In genomic region chr1:144243511-144243910, GRCm38 (mm10) we compare ENCODE assay signal across 10 mouse cellular contexts. TPM values are rescaled to one million over a fixed set of nuclear protein-coding genes. Genes with fewer than 3 reads are reported as not detected.
DNase-seq lines count a peak whose midpoint lies in the region; ATAC-seq and TF ChIP-seq lines count a peak whose summit lies in the region.
"Had no signal": no experiment of that assay in that cellular context is flagged by ENCODE, and none has a peak within 500 bp of the region (broad histone marks: within the 10 kb centered on the region; RNA-seq: fewer than 3 reads in every experiment).

No protein-coding gene starts in this region.

- H3K9me3 ChIP-seq in hindbrain, embryonic 13.5 days = no peaks in the 10 kb centered on the region
- no peaks in the 10 kb centered on the region for H3K9me3 ChIP-seq in hindbrain, embryonic 16.5 days (ENCODE audit: control insufficient read depth, low read length)
- no peaks in the 10 kb centered on the region for H3K9me3 ChIP-seq in hindbrain, postnatal 0 days (ENCODE audit: low read length)
- no peaks in the 10 kb centered on the region for H3K9me3 ChIP-seq in liver, postnatal 0 days (ENCODE audit: low read length)
- no peaks in the 10 kb centered on the region for H3K9me3 ChIP-seq in stomach, postnatal 0 days (ENCODE audit: control insufficient read depth, low read length)
- H3K9me3 ChIP-seq in neural tube, embryonic 15.5 days (replicated peaks) = no peaks in the 10 kb centered on the region
- H3K9me3 ChIP-seq: embryonic facial prominence, embryonic 12.5 days had no signal

- H3K79me3 ChIP-seq in C2C12 (ENCODE audit: low read depth) = no peaks in the 10 kb centered on the region

- POLR2A ChIA-PET in Patski (lab: Charles Lee) = no interaction called here

- no peak overlapping the region for H3K4me2 ChIP-seq in hindbrain, embryonic 13.5 days
- no peak overlapping the region for H3K4me2 ChIP-seq in hindbrain, embryonic 16.5 days (ENCODE audit: low read length)
- no peak overlapping the region for H3K4me2 ChIP-seq in hindbrain, postnatal 0 days (ENCODE audit: low read depth, low read length)
- no peak overlapping the region for H3K4me2 ChIP-seq in liver, postnatal 0 days (ENCODE audit: low read depth, low read length)
- no peak overlapping the region for H3K4me2 ChIP-seq in stomach, postnatal 0 days (replicated peaks; ENCODE audit: low read depth)
- H3K4me2 ChIP-seq in neural tube, embryonic 15.5 days = no peak overlapping the region
- H3K4me2 ChIP-seq: embryonic facial prominence, embryonic 12.5 days had no signal

- H3K9ac ChIP-seq in hindbrain, embryonic 13.5 days = no peak overlapping the region
- no peak overlapping the region for H3K9ac ChIP-seq in hindbrain, embryonic 16.5 days (ENCODE audit: low read depth, low read length)
- H3K9ac ChIP-seq in hindbrain, postnatal 0 days (replicated peaks; ENCODE audit: low read length) = no peak overlapping the region
- no peak overlapping the region for H3K9ac ChIP-seq in liver, postnatal 0 days (replicated peaks)
- H3K9ac ChIP-seq in stomach, postnatal 0 days (ENCODE audit: low read length) = no peak overlapping the region
- no peak overlapping the region for H3K9ac ChIP-seq in neural tube, embryonic 15.5 days (replicated peaks)
- H3K9ac ChIP-seq: embryonic facial prominence, embryonic 12.5 days had no signal

- no peaks in the 10 kb centered on the region for H3K36me3 ChIP-seq in hindbrain, embryonic 13.5 days
- H3K36me3 ChIP-seq in hindbrain, embryonic 16.5 days (ENCODE audit: control insufficient read depth, insufficient read depth, low read length) = no peaks in the 10 kb centered on the region
- H3K36me3 ChIP-seq in C2C12 (ENCODE audit: control insufficient read depth, insufficient read depth) = no peaks in the 10 kb centered on the region
- no peaks in the 10 kb centered on the region for H3K36me3 ChIP-seq in hindbrain, postnatal 0 days (ENCODE audit: insufficient read depth, low read length)
- no peaks in the 10 kb centered on the region for H3K36me3 ChIP-seq in liver, postnatal 0 days (replicated peaks; ENCODE audit: insufficient read depth, low read length)
- no peaks in the 10 kb centered on the region for H3K36me3 ChIP-seq in stomach, postnatal 0 days (ENCODE audit: control insufficient read depth, insufficient read depth, low read length)
- H3K36me3 ChIP-seq in neural tube, embryonic 15.5 days = no peaks in the 10 kb centered on the region
- H3K36me3 ChIP-seq: embryonic facial prominence, embryonic 12.5 days had no signal

- in situ Hi-C loops in Patski (cut with MboI; ENCODE audit: low pct_unique_long_range_greater_than_20kb) = loop anchor here (10.0 kb wide), 2 partner anchors 131 to 439 kb away; no protein-coding TSS in a partner anchor

- no peaks in the 10 kb centered on the region for H3K79me2 ChIP-seq in C2C12 (ENCODE audit: control insufficient read depth, insufficient read depth)

- no peak overlapping the region for H3ac ChIP-seq in C2C12 (ENCODE audit: control insufficient read depth, insufficient read length, low read depth)

- ATAC-seq in hindbrain, embryonic 13.5 days (ENCODE audit: low FRiP score) = 0 out of 2 replicates have a peak, but pooled peaks have one; percentile 36
- ATAC-seq in hindbrain, embryonic 16.5 days = no peak
- ATAC-seq in Patski = peak; percentile 93
- peak; percentile 61; the same call in 1 of the 2 replicates for ATAC-seq in hindbrain, postnatal 0 days
- peak; percentile 63 for ATAC-seq in liver, postnatal 0 days
- ATAC-seq in stomach, postnatal 0 days (ENCODE audit: low FRiP score, low TSS enrichment) = peak; percentile 59; the same call in 1 of the 2 replicates
- no peak for ATAC-seq in neural tube, embryonic 15.5 days (ENCODE audit: low FRiP score)

- no peak for DNase-seq in Patski (ENCODE audit: low read depth, low spot score)
- DNase-seq in hindbrain, postnatal 0 days (ENCODE audit: low spot score) = peak; percentile 32
- DNase-seq in liver, postnatal 0 days = no peak
- no peak for DNase-seq in stomach, postnatal 0 days (ENCODE audit: low spot score)

- CTCF ChIA-PET in Patski (lab: Charles Lee) = interaction anchor here (0.7 to 1.8 kb wide), 5 partner anchors 8 to 111 kb away, joined by 3 to 11 read pairs (median 5); no protein-coding TSS in a partner anchor

- WGBS in hindbrain, embryonic 13.5 days = 80% methylated on average over 1 of the region's 1 CpGs
- WGBS in hindbrain, embryonic 16.5 days = 84% methylated on average over 1 of the region's 1 CpGs
- 74% methylated on average over 1 of the region's 1 CpGs for whole genome bisulfite sequencing in hindbrain, postnatal 0 days
- WGBS in liver, postnatal 0 days (ENCODE audit: insufficient replicate concordance) = 25% methylated on average over 1 of the region's 1 CpGs
- whole genome bisulfite sequencing in stomach, postnatal 0 days = 54% methylated on average over 1 of the region's 1 CpGs
- WGBS in neural tube, embryonic 15.5 days = 84% methylated on average over 1 of the region's 1 CpGs

- TF ChIP-seq EP300 in liver, postnatal 0 days (IDR thresholded peaks at IDR 0.05; ENCODE audit: low read depth) = no peak
- no peak for TF ChIP-seq EP300 in stomach, postnatal 0 days (optimal IDR thresholded peaks at IDR 0.05)

- TF ChIP-seq CTCF in C2C12 (IDR thresholded peaks at IDR 0.05; ENCODE audit: control insufficient read depth, insufficient read depth, insufficient read length) (peak; percentile 17), Patski (IDR thresholded peaks at IDR 0.05) (peak; percentile 74)
- peak; percentile 49 for TF ChIP-seq CTCF in hindbrain, postnatal 0 days (IDR thresholded peaks at IDR 0.05; ENCODE audit: low read depth)
- TF ChIP-seq CTCF in liver, postnatal 0 days (IDR thresholded peaks at IDR 0.05; ENCODE audit: low read depth) = peak; percentile 59
- TF ChIP-seq CTCF in stomach, postnatal 0 days (IDR thresholded peaks at IDR 0.05; ENCODE audit: low read depth) = peak; percentile 73

- H3K4me1 ChIP-seq in hindbrain, embryonic 13.5 days (replicated peaks) = no peaks in the 10 kb centered on the region
- H3K4me1 ChIP-seq in hindbrain, embryonic 16.5 days (ENCODE audit: control insufficient read depth, insufficient read depth, low read depth, low read length) = no peaks in the 10 kb centered on the region
- no peaks in the 10 kb centered on the region for H3K4me1 ChIP-seq in hindbrain, postnatal 0 days (ENCODE audit: insufficient read depth, low read length)
- H3K4me1 ChIP-seq in liver, postnatal 0 days (ENCODE audit: insufficient read depth) = no peaks in the 10 kb centered on the region
- no peaks in the 10 kb centered on the region for H3K4me1 ChIP-seq in stomach, postnatal 0 days (replicated peaks; ENCODE audit: control insufficient read depth, insufficient read depth)
- H3K4me1 ChIP-seq in neural tube, embryonic 15.5 days = no peaks in the 10 kb centered on the region
- H3K4me1 ChIP-seq: embryonic facial prominence, embryonic 12.5 days had no signal

- H3K4me3 ChIP-seq in hindbrain, embryonic 13.5 days = no peak overlapping the region
- no peak overlapping the region for H3K4me3 ChIP-seq in hindbrain, embryonic 16.5 days (ENCODE audit: low read length)
- no peak overlapping the region for H3K4me3 ChIP-seq in C2C12 (ENCODE audit: insufficient read depth, poor library complexity, severe bottlenecking)
- H3K4me3 ChIP-seq in hindbrain, postnatal 0 days (ENCODE audit: low read length) = no peak overlapping the region
- H3K4me3 ChIP-seq in liver, postnatal 0 days (ENCODE audit: low read depth, low read length) = no peak overlapping the region
- H3K4me3 ChIP-seq in stomach, postnatal 0 days (ENCODE audit: low read depth, low read length) = no peak overlapping the region
- H3K4me3 ChIP-seq in neural tube, embryonic 15.5 days (replicated peaks) = no peak overlapping the region
- H3K4me3 ChIP-seq: embryonic facial prominence, embryonic 12.5 days had no signal

- no peaks in the 10 kb centered on the region for H3K27me3 ChIP-seq in hindbrain, embryonic 13.5 days
- no peaks in the 10 kb centered on the region for H3K27me3 ChIP-seq in hindbrain, embryonic 16.5 days (replicated peaks; ENCODE audit: control insufficient read depth, insufficient read depth, low read length)
- H3K27me3 ChIP-seq in C2C12 (ENCODE audit: control insufficient read depth, insufficient read depth, insufficient read length) (no peaks in the 10 kb centered on the region), Patski (peaks cover 9% of the 10 kb centered on the region)
- H3K27me3 ChIP-seq in hindbrain, postnatal 0 days (ENCODE audit: insufficient read depth, low read length) = no peaks in the 10 kb centered on the region
- no peaks in the 10 kb centered on the region for H3K27me3 ChIP-seq in liver, postnatal 0 days (ENCODE audit: insufficient read depth, low read length)
- H3K27me3 ChIP-seq in stomach, postnatal 0 days (ENCODE audit: control insufficient read depth, insufficient read depth, low read length) = no peaks in the 10 kb centered on the region
- H3K27me3 ChIP-seq in neural tube, embryonic 15.5 days (replicated peaks) = no peaks in the 10 kb centered on the region
- H3K27me3 ChIP-seq: embryonic facial prominence, embryonic 12.5 days had no signal

- no peak overlapping the region for H3K27ac ChIP-seq in hindbrain, embryonic 13.5 days
- H3K27ac ChIP-seq in hindbrain, embryonic 16.5 days (ENCODE audit: low read depth, low read length) = no peak overlapping the region
- no peak overlapping the region for H3K27ac ChIP-seq in hindbrain, postnatal 0 days
- no peak overlapping the region for H3K27ac ChIP-seq in liver, postnatal 0 days (ENCODE audit: low read depth)
- H3K27ac ChIP-seq in stomach, postnatal 0 days (replicated peaks) = no peak overlapping the region
- H3K27ac ChIP-seq in neural tube, embryonic 15.5 days (replicated peaks) = no peak overlapping the region
- H3K27ac ChIP-seq: embryonic facial prominence, embryonic 12.5 days had no signal

TF ChIP-seq in C2C12, 6 proteins besides CTCF, POLR2A, EP300 and RAD21 (continues in another document):
- no peak for TF ChIP-seq MAX (IDR thresholded peaks at IDR 0.05)
- no peak for TF ChIP-seq MYOG (IDR thresholded peaks at IDR 0.05; ENCODE audit: control insufficient read depth, extremely low read depth, insufficient read length)
- no peak for TF ChIP-seq FOSL1 (IDR thresholded peaks at IDR 0.05; ENCODE audit: insufficient read depth, low read length, poor library complexity, severe bottlenecking)
- TF ChIP-seq CEBPB (IDR thresholded peaks at IDR 0.05; ENCODE audit: low read depth) = no peak
- no peak for TF ChIP-seq MYOD1 (IDR thresholded peaks at IDR 0.05; ENCODE audit: control insufficient read depth, insufficient read length, low read depth)

RNA-seq across cellular contexts. Expression of gene Rgs1, which starts 5.5 kb away (rescaled TPM):
- 0.19 TPM in 1 of 2 replicates, not detected in the other for polyA plus RNA-seq in hindbrain, embryonic 13.5 days (2015; fragmentation: Nextera tagmentation; extraction: Ambion mirVana)
- 0.28 TPM in 1 of 2 replicates, not detected in the other for polyA plus RNA-seq in hindbrain, embryonic 16.5 days (2015; fragmentation: Nextera tagmentation; extraction: Ambion mirVana)
- polyA plus RNA-seq in C2C12 (2012; fragmentation: generic; extraction: Trizol) (not detected), Patski (2021) (not detected)
- total RNA-seq in hindbrain, postnatal 0 days (2014; rRNA removed) = 0.78 TPM in 1 of 2 replicates, not detected in the other
- not detected in 2 replicates for polyA plus RNA-seq in hindbrain, postnatal 0 days (2015; fragmentation: Nextera tagmentation; extraction: Ambion mirVana)
- polyA plus RNA-seq in liver, postnatal 0 days (2015; fragmentation: Nextera tagmentation; extraction: Ambion mirVana) = 1.8 and 2.8 TPM in 2 replicates
- 1.3 and 1.7 TPM in 2 replicates for polyA plus RNA-seq in stomach, postnatal 0 days (2015; fragmentation: Nextera tagmentation; extraction: Ambion mirVana)
- 0.88 TPM in 1 of 2 replicates, not detected in the other for polyA plus RNA-seq in neural tube, embryonic 15.5 days (2015; fragmentation: Nextera tagmentation; extraction: Ambion mirVana)
- total RNA-seq: layer of hippocampus, postnatal 25 days had no signal

Comparison
In these comparisons a context has a peak if more than half of its experiments do, and no peak if none do; other contexts are left out.
1. ATAC-seq: peak in hindbrain, embryonic 13.5 days (single experiment), Patski (single experiment), hindbrain, postnatal 0 days (single experiment), liver, postnatal 0 days (single experiment) and stomach, postnatal 0 days (single experiment); none in hindbrain, embryonic 16.5 days (single experiment) and neural tube, embryonic 15.5 days (single experiment).
2. CTCF ChIP-seq: peak in every context shown above with its lines; median percentile 74 in Patski; 73 in stomach, postnatal 0 days; 59 in liver, postnatal 0 days; 49 in hindbrain, postnatal 0 days; 17 in C2C12.